Mouse (Mus musculus) cerebellum, adult 18-20 months (tissue): Measurements from ENCODE around the gene Sem1.
A peak's percentile ranks its signal among the peaks of the same experiment; 100 is the strongest.
"Not testable (repeated sequence)": the region's sequence is repeated elsewhere in the genome, so short reads cannot be mapped to it uniquely, and the experiment has no call there.

Experiments
- DNase-seq, 2 experiments: peaks; one replicate each; pipeline ENCODE4 v3.0.0; 2021

The Sem1 gene

GRCm38 (mm10) chr6:6578304-6579149 lies at the start of gene Sem1:
Gene Sem1, minus strand, starts transcription at chr6:6578663.
- peak; percentile 89 to 94 for DNase-seq

GRCm38 (mm10) chr6:6622846-6623749 lies 44.6 kb upstream of the Sem1 start:
- DNase-seq: peak; percentile 13 to 31

GRCm38 (mm10) chr6:6603561-6604544 lies 25.4 kb upstream of the Sem1 start:
- no peak for DNase-seq

GRCm38 (mm10) chr6:6586313-6586712 lies 7.8 kb upstream of the Sem1 start:
- no peak for DNase-seq

- no peak for DNase-seq
These were observed 3.4 kb upstream of the Sem1 start for GRCm38 (mm10) chr6:6581849-6582248.

- no peak for DNase-seq
These were observed 650 bp downstream of the Sem1 start for GRCm38 (mm10) chr6:6577741-6578284.

- no peak for DNase-seq
These were observed 1.2 kb downstream of the Sem1 start for GRCm38 (mm10) chr6:6577291-6577690.

- no peak for DNase-seq
These were observed 2.7 kb downstream of the Sem1 start for GRCm38 (mm10) chr6:6575796-6576195.

GRCm38 (mm10) chr6:6568436-6568835 lies 10.0 kb downstream of the Sem1 start:
- DNase-seq: peak; percentile 67 to 72

GRCm38 (mm10) chr6:6563691-6564090 lies 14.8 kb downstream of the Sem1 start:
- peak; percentile 47 to 57 for DNase-seq

- DNase-seq: no peak
These were observed 15.7 kb downstream of the Sem1 start for GRCm38 (mm10) chr6:6562716-6563115.

- no peak for DNase-seq
These were observed 20.8 kb downstream of the Sem1 start for GRCm38 (mm10) chr6:6557647-6558046.

- no peak for DNase-seq
These were observed 26.5 kb downstream of the Sem1 start for GRCm38 (mm10) chr6:6552006-6552405.

GRCm38 (mm10) chr6:6547997-6548396 lies 30.5 kb downstream of the Sem1 start:
- DNase-seq: no peak

- no peak for DNase-seq
These were observed 34.2 kb downstream of the Sem1 start for GRCm38 (mm10) chr6:6544255-6544645.

GRCm38 (mm10) chr6:6543606-6544254 lies 34.7 kb downstream of the Sem1 start:
- no peak for DNase-seq

- DNase-seq: no peak
These were observed 36.3 kb downstream of the Sem1 start for GRCm38 (mm10) chr6:6542133-6542532.

GRCm38 (mm10) chr6:6536781-6537466 lies 41.5 kb downstream of the Sem1 start:
- no peak for DNase-seq

GRCm38 (mm10) chr6:6536359-6536758 lies 42.1 kb downstream of the Sem1 start:
- not testable (repeated sequence) for DNase-seq
